Mouse (Mus musculus): ENCODE measurements around the gene Iqschfp.

The Iqschfp gene

GRCm38 (mm10) chr3:68525361-68525878, 633.4 kb downstream of the Iqschfp start:
- no peak for DNase-seq (ENCODE audit: inconsistent ontology term)

- DNase-seq (ENCODE audit: inconsistent ontology term): no peak
These were observed 634.4 kb downstream of the Iqschfp start for GRCm38 (mm10) chr3:68526416-68526815.

GRCm38 (mm10) chr3:68527182-68527581, 635.1 kb downstream of the Iqschfp start:
- no peak for DNase-seq (ENCODE audit: inconsistent ontology term)

DNA sequence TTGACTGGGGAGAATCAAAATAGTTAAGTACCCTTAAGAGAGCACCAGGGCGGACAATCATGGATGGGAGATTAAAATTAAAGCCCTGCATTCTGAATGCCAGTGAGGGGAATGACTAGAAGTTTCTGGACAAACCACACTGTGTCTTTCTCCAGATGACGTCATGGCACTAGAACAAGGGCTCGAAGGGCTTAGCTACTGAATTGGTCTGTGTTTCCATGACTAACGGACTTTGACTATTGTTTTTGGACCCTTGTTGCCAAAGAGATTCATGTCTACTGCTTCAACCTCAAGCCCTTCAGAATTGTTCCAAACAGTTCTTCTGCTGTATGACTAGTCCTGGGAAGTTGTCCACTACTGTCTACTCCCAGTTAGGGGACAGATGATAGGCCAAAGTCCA, 639.9 kb downstream of the Iqschfp start:
- peak; percentile 61 for DNase-seq (ENCODE audit: inconsistent ontology term)

DNA sequence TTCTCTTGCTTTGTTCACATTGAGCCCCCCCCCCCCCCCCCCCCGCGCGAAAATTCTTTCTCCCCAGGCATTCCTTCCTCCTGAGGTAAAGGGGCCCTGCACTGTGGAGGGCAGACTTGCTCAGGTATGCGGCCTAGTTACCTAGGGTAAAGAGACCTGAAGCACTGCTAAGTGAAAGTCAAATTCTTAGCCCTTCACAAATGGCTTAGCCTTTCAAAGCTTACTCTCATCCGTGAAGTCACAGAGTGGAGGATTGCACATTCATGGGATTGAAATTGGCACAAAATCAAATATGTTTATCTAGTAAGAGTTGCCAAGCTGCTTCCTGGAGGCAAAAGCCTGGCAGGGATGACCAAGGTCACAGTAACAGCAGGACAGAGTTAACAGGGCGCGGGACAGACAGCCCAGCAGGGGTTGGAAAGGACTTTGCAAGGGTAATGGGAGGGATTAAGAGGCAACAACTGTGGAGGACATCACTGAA, 642.6 kb downstream of the Iqschfp start:
- DNase-seq (ENCODE audit: inconsistent ontology term): peak; percentile 88

GRCm38 (mm10) chr3:68535160-68535728, 643.2 kb downstream of the Iqschfp start:
- DNase-seq (ENCODE audit: inconsistent ontology term): no peak

GRCm38 (mm10) chr3:68536071-68536470, 644.0 kb downstream of the Iqschfp start:
- no peak for DNase-seq (ENCODE audit: inconsistent ontology term)

DNA sequence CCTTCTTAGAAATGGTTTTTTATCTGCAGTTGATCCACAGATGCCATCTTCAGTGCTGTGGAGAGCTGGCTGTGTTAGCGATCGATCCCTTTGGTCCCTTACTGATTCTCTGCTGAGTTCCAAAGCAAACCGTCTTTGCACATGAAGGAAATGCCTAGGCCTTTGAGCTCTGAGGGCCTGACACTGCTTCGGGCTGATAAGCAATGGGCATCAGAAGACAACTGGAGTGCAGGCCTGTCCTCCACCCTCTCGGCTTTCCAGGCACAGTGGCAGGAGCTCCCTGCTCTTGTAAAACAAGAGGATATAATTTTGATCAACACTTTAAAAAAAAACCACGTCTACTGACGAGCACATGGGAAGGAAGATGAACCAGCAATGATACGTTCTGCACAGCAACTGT, 649.7 kb downstream of the Iqschfp start:
- no peak for DNase-seq (ENCODE audit: inconsistent ontology term)

DNA sequence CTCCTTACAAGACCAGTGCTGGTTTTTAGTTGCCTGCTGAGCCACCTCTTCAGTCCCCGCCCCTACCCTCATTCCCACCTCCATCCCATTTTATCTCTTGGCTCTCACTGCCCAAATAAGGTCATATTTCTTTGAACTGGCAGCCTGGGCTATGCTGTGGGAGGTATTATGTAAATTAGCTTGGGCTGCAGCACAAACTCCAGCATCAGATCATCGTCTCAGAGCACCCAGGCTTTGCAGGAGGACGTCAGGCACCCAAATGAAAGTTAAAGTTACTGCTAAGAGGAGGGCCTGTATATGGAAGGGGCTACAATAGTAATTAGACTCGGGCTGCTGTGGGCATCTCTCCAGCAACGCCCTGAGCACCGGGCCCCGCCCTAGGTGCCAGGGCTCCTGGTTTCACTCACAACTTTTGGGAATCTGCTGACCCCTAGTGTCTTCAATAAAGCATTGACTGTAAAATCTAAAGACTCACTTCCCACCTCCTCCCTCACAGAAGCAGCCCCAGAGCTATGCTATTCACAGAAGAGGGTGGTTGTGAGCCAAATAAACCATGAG, 651.0 kb downstream of the Iqschfp start:
- peak; percentile 85 for DNase-seq (ENCODE audit: inconsistent ontology term)

GRCm38 (mm10) chr3:68544811-68545210, 652.8 kb downstream of the Iqschfp start:
- no peak for DNase-seq (ENCODE audit: inconsistent ontology term)

GRCm38 (mm10) chr3:68545898-68546297, 653.9 kb downstream of the Iqschfp start:
- peak; percentile 72 for DNase-seq (ENCODE audit: inconsistent ontology term)

DNA sequence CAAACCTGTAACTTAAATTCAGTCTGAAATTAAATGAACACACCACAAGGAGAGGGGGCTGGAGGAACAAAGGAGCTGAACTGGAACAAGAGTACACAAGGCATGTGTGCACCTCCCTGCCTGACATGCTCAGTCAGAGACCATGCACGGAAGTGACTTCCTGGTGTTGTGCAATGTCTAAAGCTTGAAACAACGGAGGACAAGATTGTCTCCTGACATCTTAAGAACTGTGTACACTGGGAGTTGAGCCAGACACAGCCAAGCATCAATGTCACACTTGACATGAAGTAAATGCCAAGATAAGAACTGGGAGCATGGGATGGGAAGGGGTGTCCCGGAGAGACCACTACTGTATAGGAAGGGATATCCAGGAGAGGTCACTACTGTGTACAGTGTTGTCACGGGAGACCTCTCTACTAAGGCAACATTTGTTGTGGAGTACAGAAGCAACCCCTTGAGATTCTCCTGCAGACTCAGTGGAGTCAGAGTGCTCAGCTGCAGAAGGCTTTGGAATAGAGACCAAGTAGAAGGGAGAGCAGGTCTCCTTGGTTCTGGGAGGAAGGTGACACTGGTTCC, 663.1 kb downstream of the Iqschfp start:
- no peak for DNase-seq (ENCODE audit: inconsistent ontology term)

GRCm38 (mm10) chr3:68556891-68557290, 664.9 kb downstream of the Iqschfp start:
- DNase-seq (ENCODE audit: inconsistent ontology term): no peak

- DNase-seq (ENCODE audit: inconsistent ontology term): no peak
These were observed 666.7 kb downstream of the Iqschfp start for GRCm38 (mm10) chr3:68558744-68559143.

DNA sequence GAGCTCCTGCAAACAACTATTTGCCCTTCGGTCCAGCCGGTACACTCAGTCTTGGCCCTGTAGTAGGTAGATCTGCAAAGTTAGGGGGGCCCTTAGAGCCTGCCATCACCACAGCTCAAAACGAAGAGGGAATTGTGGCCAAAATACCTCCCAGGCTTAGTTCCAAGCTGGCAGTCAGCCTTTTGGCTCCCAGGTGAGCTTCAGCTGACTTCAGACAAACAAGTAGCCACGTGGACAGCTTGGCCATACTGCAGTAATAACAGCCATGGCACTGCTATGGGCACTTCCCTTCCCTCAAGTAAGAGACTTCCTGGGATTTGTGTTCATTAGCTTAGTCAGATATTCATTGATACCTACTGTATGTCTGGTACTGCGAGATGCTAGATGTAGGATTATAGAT, 668.0 kb downstream of the Iqschfp start:
- DNase-seq (ENCODE audit: inconsistent ontology term): no peak

DNA sequence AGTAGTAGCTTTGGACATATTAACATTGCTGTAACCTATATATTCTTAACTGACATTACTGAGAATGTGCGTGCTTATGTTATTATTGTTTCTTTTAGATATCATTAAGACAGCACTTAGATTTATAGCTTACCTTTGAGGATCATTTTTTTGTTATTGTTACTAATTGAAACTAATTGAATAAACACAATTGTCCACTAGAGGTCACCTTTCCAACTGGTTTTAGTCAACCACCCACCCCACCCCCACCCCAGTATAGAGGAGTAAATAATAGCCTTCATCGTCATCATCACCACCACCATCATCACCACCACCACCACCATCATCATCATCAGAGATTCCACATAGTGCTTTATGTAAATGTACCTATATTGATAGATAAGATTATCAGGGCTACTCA, 670.8 kb downstream of the Iqschfp start:
- DNase-seq (ENCODE audit: inconsistent ontology term): no peak

- DNase-seq (ENCODE audit: inconsistent ontology term): peak; percentile 70
These were observed 671.9 kb downstream of the Iqschfp start for GRCm38 (mm10) chr3:68563922-68564321.

- no peak for DNase-seq (ENCODE audit: inconsistent ontology term)
These were observed 673.1 kb downstream of the Iqschfp start for GRCm38 (mm10) chr3:68564978-68565674.

DNA sequence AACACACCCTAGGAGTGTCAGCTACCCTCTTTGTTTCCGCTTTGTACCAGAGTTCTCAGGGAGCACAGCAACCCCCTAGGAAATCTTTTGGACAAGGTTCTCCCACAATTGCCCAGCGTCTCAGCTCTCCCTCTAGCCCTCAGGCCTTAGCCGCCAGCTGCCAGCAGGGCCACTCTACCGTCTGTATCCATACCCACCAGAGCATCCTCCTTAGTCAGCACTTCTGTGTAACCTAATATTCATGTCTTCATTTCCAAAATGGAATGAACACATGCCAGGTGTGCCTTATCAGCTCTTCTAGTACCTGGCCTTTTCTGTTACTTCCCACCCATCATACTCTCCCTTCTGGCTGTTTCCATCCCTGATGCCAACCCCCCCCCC, 673.6 kb downstream of the Iqschfp start:
- DNase-seq (ENCODE audit: inconsistent ontology term): no peak

GRCm38 (mm10) chr3:68567581-68567980, 675.5 kb downstream of the Iqschfp start:
- no peak for DNase-seq (ENCODE audit: inconsistent ontology term)

- no peak for DNase-seq (ENCODE audit: inconsistent ontology term)
These were observed 676.1 kb downstream of the Iqschfp start for GRCm38 (mm10) chr3:68568149-68568548.

DNA sequence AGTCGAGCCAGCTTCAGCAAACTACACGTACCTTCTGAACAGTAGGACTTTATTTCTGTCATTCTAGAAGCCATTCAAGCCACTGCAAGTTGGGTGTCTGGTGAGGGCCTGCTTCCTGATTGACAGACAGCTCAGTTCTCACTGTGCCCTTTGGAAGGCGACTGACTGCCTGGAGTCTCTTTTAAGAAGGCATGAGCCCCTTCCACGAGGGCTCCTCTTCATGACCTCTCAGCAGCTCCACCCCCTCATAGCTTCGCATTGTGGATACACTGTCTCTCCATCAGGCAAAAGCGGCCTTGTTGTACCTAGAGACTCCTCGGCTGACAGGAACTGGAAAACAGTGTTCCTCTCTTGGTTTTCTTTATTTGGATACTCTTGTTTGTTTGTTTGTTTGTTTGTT, 676.7 kb downstream of the Iqschfp start:
- DNase-seq (ENCODE audit: inconsistent ontology term): no peak

DNA sequence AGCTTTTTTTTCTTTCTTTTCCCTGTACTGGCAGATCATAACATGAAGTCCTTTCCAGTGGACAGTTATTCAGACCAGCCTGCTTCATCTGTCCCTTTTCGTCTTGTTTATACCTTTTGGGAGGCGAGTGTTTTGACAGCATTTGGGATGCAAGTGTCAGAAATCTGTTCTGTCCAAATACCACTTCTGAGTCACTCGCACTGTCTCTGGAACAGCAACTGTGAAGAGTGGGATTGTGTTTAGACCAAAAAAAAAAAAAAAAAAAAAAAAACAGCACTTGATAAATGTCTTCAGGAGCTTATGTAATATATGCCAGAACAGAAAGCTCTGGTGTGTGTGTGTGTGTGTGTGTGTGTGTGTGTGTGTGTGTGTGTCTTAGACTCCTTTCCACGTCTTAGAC, 678.3 kb downstream of the Iqschfp start:
- no peak for DNase-seq (ENCODE audit: inconsistent ontology term)

Measured in Muller cell, postnatal 12 days (primary cell).